ENCODE assay signal across 8 mouse cellular contexts in the genomic region with DNA sequence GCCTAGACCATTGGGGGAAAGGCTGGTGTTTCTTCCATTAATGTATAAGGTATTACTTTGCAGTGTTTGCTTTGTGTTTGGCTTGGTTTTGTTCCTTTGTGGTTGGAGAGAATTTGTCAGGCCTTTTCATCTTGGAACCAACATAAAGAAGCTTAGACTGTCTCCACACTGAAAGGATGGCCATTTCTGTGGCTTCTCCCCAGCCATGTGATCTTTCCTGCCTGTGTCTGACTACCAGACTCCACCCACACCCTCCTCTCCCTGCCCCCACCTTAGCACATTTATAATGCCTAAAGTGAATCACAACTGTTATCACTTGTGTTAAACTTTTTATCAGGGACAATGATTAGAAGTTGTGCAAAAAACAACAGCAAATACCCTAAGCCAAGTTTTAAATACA. TPM values are rescaled to one million over a fixed set of nuclear protein-coding genes. Genes with fewer than 3 reads are reported as not detected.
DNase-seq lines count a peak whose midpoint lies in the region; ATAC-seq lines count a peak whose summit lies in the region.

No protein-coding gene starts in this region.

- peak overlapping the region; percentile 89 for H3K9ac ChIP-seq in intestine, embryonic 16.5 days (ENCODE audit: low read depth, low read length)
- peak overlapping the region; percentile 95 for H3K9ac ChIP-seq in liver, embryonic 15.5 days

- no peak for ATAC-seq in intestine, embryonic 16.5 days
- no peak for ATAC-seq in liver, embryonic 15.5 days (ENCODE audit: insufficient read depth)
- no peak for ATAC-seq in frontal cortex, adult (ENCODE audit: low TSS enrichment)

- peak; percentile 16 to 47 for DNase-seq in left cerebral cortex, postnatal 14 days (ENCODE audit: low spot score in 2 of 2)
- DNase-seq in left cerebral cortex, adult 8-10 months (ENCODE audit: low spot score in 2 of 2), result no peak
- DNase-seq in adrenal gland, postnatal 10 days, result peak; percentile 58
- peak; percentile 35 for DNase-seq in retina, embryonic 14.5 days (ENCODE audit: low spot score)

- H3K4me2 ChIP-seq in intestine, embryonic 16.5 days (ENCODE audit: low read depth, low read length), result peak overlapping the region; percentile 64
- peak overlapping the region; percentile 86 for H3K4me2 ChIP-seq in liver, embryonic 15.5 days

- H3K27ac ChIP-seq in intestine, embryonic 16.5 days (ENCODE audit: low read length), result peak overlapping the region; percentile 98
- H3K27ac ChIP-seq in liver, embryonic 15.5 days (replicated peaks), result peak overlapping the region; percentile 97

- peaks cover 5% of the 10 kb centered on the region for H3K36me3 ChIP-seq in erythroblast, embryonic 14.5 days (ENCODE audit: control insufficient read depth)
- H3K36me3 ChIP-seq in intestine, embryonic 16.5 days (ENCODE audit: control insufficient read depth, insufficient read depth, low read length), result no peaks in the 10 kb centered on the region
- 0 out of 2 replicates have a peak, but pooled peaks cover 3% of the 10 kb centered on the region for H3K36me3 ChIP-seq in liver, embryonic 15.5 days (replicated peaks)

- intact Hi-C loops in left cerebral cortex, postnatal 14 days (cut with DNase I), result no loop called here

- peaks cover 23% of the 10 kb centered on the region for H3K4me1 ChIP-seq in erythroblast, embryonic 14.5 days (ENCODE audit: control insufficient read depth)
- H3K4me1 ChIP-seq in intestine, embryonic 16.5 days (ENCODE audit: control insufficient read depth, insufficient read depth, low read length), result peaks cover 3% of the 10 kb centered on the region
- peaks cover 29% of the 10 kb centered on the region for H3K4me1 ChIP-seq in liver, embryonic 15.5 days (replicated peaks)

- H3K27me3 ChIP-seq in erythroblast, embryonic 14.5 days (ENCODE audit: control insufficient read depth), result no peaks in the 10 kb centered on the region
- no peaks in the 10 kb centered on the region for H3K27me3 ChIP-seq in intestine, embryonic 16.5 days (replicated peaks; ENCODE audit: control insufficient read depth, insufficient read depth, low read length)
- no peaks in the 10 kb centered on the region for H3K27me3 ChIP-seq in liver, embryonic 15.5 days

- no peaks in the 10 kb centered on the region for H3K9me3 ChIP-seq in erythroblast, embryonic 14.5 days (ENCODE audit: control insufficient read depth, low read length)
- no peaks in the 10 kb centered on the region for H3K9me3 ChIP-seq in intestine, embryonic 16.5 days (ENCODE audit: control insufficient read depth, low read length)
- no peaks in the 10 kb centered on the region for H3K9me3 ChIP-seq in liver, embryonic 15.5 days (replicated peaks)

- peak overlapping the region; percentile 65 for H3K4me3 ChIP-seq in erythroblast, embryonic 14.5 days (replicated peaks)
- H3K4me3 ChIP-seq in intestine, embryonic 16.5 days (ENCODE audit: low read length), result peak overlapping the region; percentile 81
- peak overlapping the region; percentile 99 for H3K4me3 ChIP-seq in liver, embryonic 15.5 days (replicated peaks)

RNA-seq across cellular contexts. Expression of a gene that starts 1.1 kb away (rescaled TPM):
- 10 to 100 TPM; 24.7 to 25.7 TPM for total RNA-seq in left cerebral cortex, postnatal 14 days (2021)
- 10 to 100 TPM; 28.6 to 38.3 (median 34.8) TPM for total RNA-seq in left cerebral cortex, adult 8-10 months (2022)
- total RNA-seq in adrenal gland, postnatal 10 days (2021), result 10 to 100 TPM; 15.2 to 16.6 TPM
- polyA plus RNA-seq in erythroblast, embryonic 14.5 days (2012), result 0.23 and 0.70 TPM in 2 replicates
- polyA plus RNA-seq in intestine, embryonic 16.5 days (2015; fragmentation: Nextera tagmentation; extraction: Ambion mirVana), result 18.8 and 22.0 TPM in 2 replicates
- 7.1 and 9.7 TPM in 2 replicates for polyA plus RNA-seq in liver, embryonic 15.5 days (2015; fragmentation: Nextera tagmentation; extraction: Ambion mirVana)

Comparison
In these comparisons a context has a peak if more than half of its experiments do, and no peak if none do; other contexts are left out.
1. DNase-seq: peak in left cerebral cortex, postnatal 14 days (2 of 2), adrenal gland, postnatal 10 days (single experiment) and retina, embryonic 14.5 days (single experiment); none in left cerebral cortex, adult 8-10 months (0 of 2).
2. Peak in every context shown above with its lines, with median percentiles within 50 percentile points of each other: H3K4me3 ChIP-seq.